ENCODE assay signal across 10 mouse cellular contexts in genomic region chr7:18962795-18963194, GRCm38 (mm10). TPM values are rescaled to one million over a fixed set of nuclear protein-coding genes. Genes with fewer than 3 reads are reported as not detected.
A peak's percentile ranks its signal among the peaks of the same experiment; 100 is the strongest.
DNase-seq lines count a peak whose midpoint lies in the region; ATAC-seq lines count a peak whose summit lies in the region.
"Had no signal": no experiment of that assay in that cellular context is flagged by ENCODE, and none has a peak within 500 bp of the region (broad histone marks: within the 10 kb centered on the region; RNA-seq: fewer than 3 reads in every experiment).

No protein-coding gene starts in this region.

- DNase-seq in kidney, adult 18-20 months: no peak
- peak; percentile 42 for DNase-seq in neural tube, embryonic 10.5 days (ENCODE audit: extremely low spot score, low spot score)
- DNase-seq in cerebellum, adult 9-10 months: no peak
- DNase-seq in cerebellum, adult 11-12 months: no peak
- no peak for DNase-seq in ovary, postnatal 14 days (ENCODE audit: low spot score)
- DNase-seq: adrenal gland, postnatal 36 days; kidney, adult 8-10 months had no signal

- H3K9ac ChIP-seq in kidney, embryonic 14.5 days (ENCODE audit: low read depth, low read length): no peak overlapping the region
- H3K9ac ChIP-seq in embryonic facial prominence, embryonic 15.5 days: no peak overlapping the region
- H3K9ac ChIP-seq in intestine, embryonic 16.5 days (ENCODE audit: low read depth, low read length): no peak overlapping the region; the same call in 1 of the 2 replicates

- peaks cover 4% of the 10 kb centered on the region; the same call in 1 of the 2 replicates for H3K4me1 ChIP-seq in kidney, embryonic 14.5 days (ENCODE audit: control insufficient read depth, insufficient read depth, low read length)
- H3K4me1 ChIP-seq in embryonic facial prominence, embryonic 15.5 days: peaks cover 20% of the 10 kb centered on the region
- peaks cover 13% of the 10 kb centered on the region for H3K4me1 ChIP-seq in intestine, embryonic 16.5 days (ENCODE audit: control insufficient read depth, insufficient read depth, low read length)

- peak overlapping the region; percentile 13 for H3K4me3 ChIP-seq in kidney, embryonic 14.5 days (ENCODE audit: low read length)
- peak overlapping the region; percentile 6; the same call in 1 of the 2 replicates for H3K4me3 ChIP-seq in embryonic facial prominence, embryonic 15.5 days (replicated peaks)
- H3K4me3 ChIP-seq in intestine, embryonic 16.5 days (ENCODE audit: low read length): peak overlapping the region; percentile 20

- H3K9me3 ChIP-seq in kidney, embryonic 14.5 days (ENCODE audit: control insufficient read depth, low read length): no peaks in the 10 kb centered on the region
- no peaks in the 10 kb centered on the region for H3K9me3 ChIP-seq in embryonic facial prominence, embryonic 15.5 days (replicated peaks)
- H3K9me3 ChIP-seq in intestine, embryonic 16.5 days (ENCODE audit: control insufficient read depth, low read length): no peaks in the 10 kb centered on the region

- peak overlapping the region; percentile 42 for H3K4me2 ChIP-seq in kidney, embryonic 14.5 days (replicated peaks; ENCODE audit: low read depth, low read length)
- peak overlapping the region; percentile 17; the same call in 1 of the 2 replicates for H3K4me2 ChIP-seq in embryonic facial prominence, embryonic 15.5 days (replicated peaks)
- peak overlapping the region; percentile 39 for H3K4me2 ChIP-seq in intestine, embryonic 16.5 days (ENCODE audit: low read depth, low read length)

- no peaks in the 10 kb centered on the region for H3K36me3 ChIP-seq in kidney, embryonic 14.5 days (ENCODE audit: control insufficient read depth, insufficient read depth, low read length)
- no peaks in the 10 kb centered on the region for H3K36me3 ChIP-seq in embryonic facial prominence, embryonic 15.5 days
- no peaks in the 10 kb centered on the region for H3K36me3 ChIP-seq in intestine, embryonic 16.5 days (ENCODE audit: control insufficient read depth, insufficient read depth, low read length)

- H3K27ac ChIP-seq in kidney, embryonic 14.5 days (ENCODE audit: low read depth, low read length): no peak overlapping the region
- H3K27ac ChIP-seq in embryonic facial prominence, embryonic 15.5 days (replicated peaks): no peak overlapping the region
- H3K27ac ChIP-seq in intestine, embryonic 16.5 days (ENCODE audit: low read length): no peak overlapping the region

- 3% methylated on average over 20 of the region's 20 CpGs for WGBS in kidney, embryonic 14.5 days
- 2% methylated on average over 20 of the region's 20 CpGs for whole genome bisulfite sequencing in embryonic facial prominence, embryonic 15.5 days
- WGBS in intestine, embryonic 16.5 days: 1% methylated on average over 20 of the region's 20 CpGs

- peaks cover 81% of the 10 kb centered on the region for H3K27me3 ChIP-seq in kidney, embryonic 14.5 days (ENCODE audit: control insufficient read depth, insufficient read depth, low read length)
- peaks cover 90% of the 10 kb centered on the region for H3K27me3 ChIP-seq in embryonic facial prominence, embryonic 15.5 days
- H3K27me3 ChIP-seq in intestine, embryonic 16.5 days (replicated peaks; ENCODE audit: control insufficient read depth, insufficient read depth, low read length): peaks cover 62% of the 10 kb centered on the region

- no peak for ATAC-seq in kidney, embryonic 14.5 days (ENCODE audit: low FRiP score, low TSS enrichment)
- ATAC-seq in embryonic facial prominence, embryonic 15.5 days (ENCODE audit: insufficient number of reproducible peaks, low FRiP score, low TSS enrichment, low read depth): no peak
- ATAC-seq in intestine, embryonic 16.5 days: no peak

RNA-seq across cellular contexts. Expression of gene Nanos2, which starts 24.4 kb away (rescaled TPM):
- not detected in 2 replicates for polyA plus RNA-seq in kidney, embryonic 14.5 days (2014; fragmentation: Nextera tagmentation; extraction: Ambion mirVana)
- polyA plus RNA-seq in embryonic facial prominence, embryonic 15.5 days (2015; fragmentation: Nextera tagmentation; extraction: Ambion mirVana): not detected in 2 replicates
- not detected in 2 replicates for polyA plus RNA-seq in intestine, embryonic 16.5 days (2015; fragmentation: Nextera tagmentation; extraction: Ambion mirVana)

RNA-seq across cellular contexts. Expression of gene Mypop, which starts 28.2 kb away (rescaled TPM):
- polyA plus RNA-seq in kidney, embryonic 14.5 days (2014; fragmentation: Nextera tagmentation; extraction: Ambion mirVana): 3.9 and 4.9 TPM in 2 replicates
- polyA plus RNA-seq in embryonic facial prominence, embryonic 15.5 days (2015; fragmentation: Nextera tagmentation; extraction: Ambion mirVana): 5.9 and 6.3 TPM in 2 replicates
- 1.7 TPM in 2 replicates for polyA plus RNA-seq in intestine, embryonic 16.5 days (2015; fragmentation: Nextera tagmentation; extraction: Ambion mirVana)

RNA-seq across cellular contexts. Expression of gene Nova2, which starts 37.1 kb away (rescaled TPM):
- polyA plus RNA-seq in kidney, embryonic 14.5 days (2014; fragmentation: Nextera tagmentation; extraction: Ambion mirVana): 0.96 and 1.1 TPM in 2 replicates
- 0.56 and 0.60 TPM in 2 replicates for polyA plus RNA-seq in embryonic facial prominence, embryonic 15.5 days (2015; fragmentation: Nextera tagmentation; extraction: Ambion mirVana)
- 0.34 and 0.40 TPM in 2 replicates for polyA plus RNA-seq in intestine, embryonic 16.5 days (2015; fragmentation: Nextera tagmentation; extraction: Ambion mirVana)

RNA-seq across cellular contexts. Expression of gene Irf2bp1, which starts 41.0 kb away (rescaled TPM):
- 28.6 and 30.3 TPM in 2 replicates for polyA plus RNA-seq in kidney, embryonic 14.5 days (2014; fragmentation: Nextera tagmentation; extraction: Ambion mirVana)
- polyA plus RNA-seq in embryonic facial prominence, embryonic 15.5 days (2015; fragmentation: Nextera tagmentation; extraction: Ambion mirVana): 31.1 and 32.2 TPM in 2 replicates
- polyA plus RNA-seq in intestine, embryonic 16.5 days (2015; fragmentation: Nextera tagmentation; extraction: Ambion mirVana): 17.0 and 17.1 TPM in 2 replicates

RNA-seq across cellular contexts. Expression of gene Ccdc61, which starts 52.6 kb away (rescaled TPM):
- 21.0 and 21.4 TPM in 2 replicates for polyA plus RNA-seq in kidney, embryonic 14.5 days (2014; fragmentation: Nextera tagmentation; extraction: Ambion mirVana)
- 31.8 and 40.3 TPM in 2 replicates for polyA plus RNA-seq in embryonic facial prominence, embryonic 15.5 days (2015; fragmentation: Nextera tagmentation; extraction: Ambion mirVana)
- 23.7 and 24.7 TPM in 2 replicates for polyA plus RNA-seq in intestine, embryonic 16.5 days (2015; fragmentation: Nextera tagmentation; extraction: Ambion mirVana)
